Mouse (Mus musculus): ENCODE data around the gene Pdzd7. TPM values are rescaled to one million over a fixed set of nuclear protein-coding genes. Genes with fewer than 3 reads are reported as not detected.

The Pdzd7 gene
- polyA plus RNA-seq, 2 experiments, result 0.03 TPM; not detected in 1

DNA sequence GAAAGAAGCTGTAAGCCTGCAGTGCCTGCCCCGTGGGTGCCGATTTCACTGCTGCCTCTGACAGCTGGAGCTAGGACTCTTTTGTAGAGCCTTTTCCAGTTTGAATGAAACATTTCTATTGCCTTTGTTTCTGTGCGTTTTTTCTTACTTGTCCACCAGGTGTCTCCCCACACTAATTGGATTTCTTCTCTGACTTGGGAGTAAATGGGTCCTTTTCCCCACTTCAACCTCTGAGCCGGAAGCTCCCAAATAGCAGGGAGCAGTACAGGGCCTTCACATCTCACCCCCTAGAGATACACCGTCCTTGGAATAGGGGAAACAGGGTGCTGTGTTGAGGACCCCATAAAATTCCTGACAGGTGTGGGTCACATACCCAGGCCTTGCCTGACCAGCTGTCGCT lies 32.9 kb downstream of the Pdzd7 start:
- Histone ChIP-seq H3K27me3 (ENCODE audit: control insufficient read depth, insufficient read depth, low read length) (peaks cover 2% of the 10 kb centered on the region; the same call in 1 of the 2 replicates), H3K4me3 (ENCODE audit: insufficient read depth in 1 of 2, low read depth in 2 of 2, low read length in 2 of 2) (no peak overlapping the region), H3K4me2 (ENCODE audit: low read depth) (no peak overlapping the region), H3K36me3 (replicated peaks; ENCODE audit: control insufficient read depth, insufficient read depth, low read depth) (peaks cover 2% of the 10 kb centered on the region), H3K27ac (no peak overlapping the region), H3K9ac (replicated peaks) (no peak overlapping the region), H3K9me3 (ENCODE audit: control insufficient read depth, low read length) (no peaks in the 10 kb centered on the region), H3K4me1 (replicated peaks; ENCODE audit: control insufficient read depth in 2 of 2, insufficient read depth in 2 of 2, low read length in 1 of 2) (peaks cover 3 to 23% of the 10 kb centered on the region in 2 experiments; a peak in 2 of 4 replicates)
- ATAC-seq (ENCODE audit: insufficient read depth) (no peak), DNase-seq (ENCODE audit: low read depth in 3 of 3, low spot score in 3 of 3) (no peak)
- WGBS (ENCODE audit: insufficient replicate concordance), result 52% methylated on average over 6 of the region's 6 CpGs
- peak; percentile 46 for TF ChIP-seq CTCF (IDR thresholded peaks at IDR 0.05; ENCODE audit: low read depth)
- no peak for TF ChIP-seq EP300 (IDR thresholded peaks at IDR 0.05; ENCODE audit: low read depth)

DNA sequence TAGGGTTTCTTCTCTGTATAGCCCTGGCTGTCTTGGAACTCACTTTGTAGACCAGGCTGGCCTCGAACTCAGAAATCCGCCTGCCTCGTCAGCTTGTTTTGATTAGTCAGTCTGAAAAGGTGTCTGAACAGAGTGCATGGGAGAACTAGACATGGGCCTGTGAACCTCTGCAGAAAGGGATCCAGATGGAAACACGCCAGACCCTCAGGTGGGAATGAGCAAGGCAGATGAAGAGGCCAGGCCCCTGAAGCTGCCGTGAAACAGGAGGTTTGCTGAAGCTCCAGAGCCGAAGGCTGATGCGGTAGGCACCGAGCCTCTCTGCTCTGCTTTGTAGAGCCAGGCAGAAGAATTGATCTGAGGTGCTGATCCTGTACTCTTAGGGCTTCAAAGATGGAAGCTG lies 33.3 kb downstream of the Pdzd7 start:
- Histone ChIP-seq H3K4me2 (ENCODE audit: low read depth) (no peak overlapping the region), H3K27me3 (ENCODE audit: control insufficient read depth, insufficient read depth, low read length) (peaks cover 2% of the 10 kb centered on the region; the same call in 1 of the 2 replicates), H3K4me3 (ENCODE audit: insufficient read depth in 1 of 2, low read depth in 2 of 2, low read length in 2 of 2) (no peak overlapping the region), H3K36me3 (replicated peaks; ENCODE audit: control insufficient read depth, insufficient read depth, low read depth) (peaks cover 2% of the 10 kb centered on the region), H3K4me1 (replicated peaks; ENCODE audit: control insufficient read depth in 2 of 2, insufficient read depth in 2 of 2, low read length in 1 of 2) (peaks cover 3 to 26% of the 10 kb centered on the region in 2 experiments; a peak in 3 of 4 replicates), H3K27ac (no peak overlapping the region), H3K9ac (replicated peaks) (no peak overlapping the region), H3K9me3 (ENCODE audit: control insufficient read depth, low read length) (no peaks in the 10 kb centered on the region)
- no peak for TF ChIP-seq CTCF (IDR thresholded peaks at IDR 0.05; ENCODE audit: low read depth)
- TF ChIP-seq EP300 (IDR thresholded peaks at IDR 0.05; ENCODE audit: low read depth), result no peak
- 77% methylated on average over 8 of the region's 8 CpGs for WGBS (ENCODE audit: insufficient replicate concordance)
- DNase-seq (ENCODE audit: low read depth in 3 of 3, low spot score in 3 of 3) (no peak), ATAC-seq (ENCODE audit: insufficient read depth) (no peak)

GRCm38 (mm10) chr19:45010646-45011045 lies 34.9 kb downstream of the Pdzd7 start:
- TF ChIP-seq EP300 (IDR thresholded peaks at IDR 0.05; ENCODE audit: low read depth), result no peak
- TF ChIP-seq CTCF (IDR thresholded peaks at IDR 0.05; ENCODE audit: low read depth), result no peak
- H3K4me3 ChIP-seq (ENCODE audit: insufficient read depth in 1 of 2, low read depth in 2 of 2, low read length in 2 of 2), result no peak overlapping the region
- WGBS (ENCODE audit: insufficient replicate concordance), result 67% methylated on average over 4 of the region's 4 CpGs

GRCm38 (mm10) chr19:45007425-45008191 lies 37.9 kb downstream of the Pdzd7 start:
- peaks cover 9% of the 10 kb centered on the region for H3K36me3 ChIP-seq (replicated peaks; ENCODE audit: control insufficient read depth, insufficient read depth, low read depth)

More at GRCm38 (mm10) chr19:45010646-45011045, 34.9 kb downstream of the Pdzd7 start:
- ATAC-seq (ENCODE audit: insufficient read depth) (no peak), DNase-seq (ENCODE audit: low read depth in 3 of 3, low spot score in 3 of 3) (no peak)
- Histone ChIP-seq H3K27ac (no peak overlapping the region), H3K9me3 (ENCODE audit: control insufficient read depth, low read length) (no peaks in the 10 kb centered on the region), H3K36me3 (replicated peaks; ENCODE audit: control insufficient read depth, insufficient read depth, low read depth) (peaks cover 2% of the 10 kb centered on the region), H3K9ac (replicated peaks) (no peak overlapping the region), H3K4me1 (replicated peaks; ENCODE audit: control insufficient read depth in 2 of 2, insufficient read depth in 2 of 2, low read length in 1 of 2) (peaks cover 0 to 24% of the 10 kb centered on the region in 2 experiments; a peak in 3 of 4 replicates), H3K4me2 (ENCODE audit: low read depth) (no peak overlapping the region), H3K27me3 (ENCODE audit: control insufficient read depth, insufficient read depth, low read length) (peaks cover under 1% of the 10 kb centered on the region; the same call in 1 of the 2 replicates)

DNA sequence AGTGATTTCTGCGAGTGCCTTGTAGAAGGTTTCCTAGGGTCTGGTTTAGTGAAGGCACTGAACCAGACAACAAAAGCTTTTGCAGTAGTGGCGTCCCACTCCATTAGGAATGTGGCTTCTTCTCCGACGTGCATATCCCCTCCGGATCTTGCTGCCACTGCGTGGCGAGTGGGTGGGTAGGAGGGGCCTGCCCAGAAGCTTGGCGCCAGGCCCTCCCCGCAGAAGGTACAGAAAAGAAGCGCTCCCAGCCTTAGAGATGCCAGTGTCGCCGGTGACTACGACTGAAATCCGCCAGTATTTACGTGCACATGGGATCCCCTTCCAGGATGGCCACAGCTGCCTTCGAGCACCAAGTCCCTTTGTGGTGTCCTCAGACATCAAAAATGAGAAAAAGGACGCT lies 38.5 kb downstream of the Pdzd7 start:
- H3K4me1 ChIP-seq (replicated peaks; ENCODE audit: control insufficient read depth in 2 of 2, insufficient read depth in 2 of 2, low read length in 1 of 2), result peaks cover 5 to 14% of the 10 kb centered on the region in 2 experiments
- H3K9ac ChIP-seq (replicated peaks), result peak overlapping the region; percentile 59
- ATAC-seq (ENCODE audit: insufficient read depth) (no peak), DNase-seq (ENCODE audit: low read depth in 3 of 3, low spot score in 3 of 3) (no peak)
- no peaks in the 10 kb centered on the region for H3K9me3 ChIP-seq (ENCODE audit: control insufficient read depth, low read length)
- no peak for TF ChIP-seq EP300 (IDR thresholded peaks at IDR 0.05; ENCODE audit: low read depth)
- no peak for TF ChIP-seq CTCF (IDR thresholded peaks at IDR 0.05; ENCODE audit: low read depth)
- H3K4me2 ChIP-seq (ENCODE audit: low read depth), result peak overlapping the region; percentile 96
- H3K27ac ChIP-seq, result peak overlapping the region; percentile 29; the same call in 1 of the 2 replicates
- no peaks in the 10 kb centered on the region for H3K27me3 ChIP-seq (ENCODE audit: control insufficient read depth, insufficient read depth, low read length)
- peaks cover 9% of the 10 kb centered on the region for H3K36me3 ChIP-seq (replicated peaks; ENCODE audit: control insufficient read depth, insufficient read depth, low read depth)
- WGBS (ENCODE audit: insufficient replicate concordance), result 23% methylated on average over 17 of the region's 17 CpGs
- H3K4me3 ChIP-seq (ENCODE audit: insufficient read depth in 1 of 2, low read depth in 2 of 2, low read length in 2 of 2), result peak overlapping the region; percentile 65 to 79

More at GRCm38 (mm10) chr19:45007425-45008191, 37.9 kb downstream of the Pdzd7 start:
- ATAC-seq (ENCODE audit: insufficient read depth) (no peak), DNase-seq (ENCODE audit: low read depth in 3 of 3, low spot score in 3 of 3) (no peak)
- Histone ChIP-seq H3K9me3 (ENCODE audit: control insufficient read depth, low read length) (no peaks in the 10 kb centered on the region), H3K4me3 (ENCODE audit: insufficient read depth in 1 of 2, low read depth in 2 of 2, low read length in 2 of 2) (peak overlapping the region; percentile 65 to 79), H3K9ac (replicated peaks) (no peak overlapping the region; the same call in 1 of the 2 replicates), H3K27me3 (ENCODE audit: control insufficient read depth, insufficient read depth, low read length) (no peaks in the 10 kb centered on the region), H3K4me2 (ENCODE audit: low read depth) (peak overlapping the region; percentile 96), H3K27ac (no peak overlapping the region), H3K4me1 (replicated peaks; ENCODE audit: control insufficient read depth in 2 of 2, insufficient read depth in 2 of 2, low read length in 1 of 2) (peaks cover 5 to 14% of the 10 kb centered on the region in 2 experiments)
- WGBS (ENCODE audit: insufficient replicate concordance), result 72% methylated on average over 20 of the region's 20 CpGs
- TF ChIP-seq CTCF (IDR thresholded peaks at IDR 0.05; ENCODE audit: low read depth) (no peak), EP300 (IDR thresholded peaks at IDR 0.05; ENCODE audit: low read depth) (no peak)
